Mouse (Mus musculus) lung, postnatal 25 days (tissue): Measurements from ENCODE around the gene She.

Experiments used
- DNase-seq: peaks from one replicate; pipeline ENCODE4 v3.0.0; 2022; ENCODE audit warnings: low spot score

Gene She

DNA sequence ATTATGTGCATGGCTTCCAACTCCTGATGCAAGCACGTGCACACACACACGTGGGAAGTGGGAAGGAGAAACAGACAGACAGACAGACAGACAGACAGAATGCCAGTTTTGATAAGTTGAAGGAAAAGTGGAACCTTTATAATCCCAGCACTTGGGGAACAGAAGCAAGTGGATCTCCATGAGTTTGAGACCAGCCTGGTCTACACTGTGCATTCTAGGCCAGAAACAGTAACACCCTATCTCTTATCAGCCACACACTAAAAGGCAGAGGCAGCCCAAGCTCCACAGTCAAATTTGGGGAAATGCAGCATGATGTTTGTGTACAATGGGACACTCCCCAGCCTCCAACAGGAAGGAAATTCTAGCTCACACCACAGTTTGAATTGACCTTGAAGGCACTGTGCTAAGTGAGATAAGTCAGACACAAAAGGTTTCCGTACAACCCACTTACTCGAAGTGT is 52.4 kb downstream of the She start:
- no peak for DNase-seq

DNA sequence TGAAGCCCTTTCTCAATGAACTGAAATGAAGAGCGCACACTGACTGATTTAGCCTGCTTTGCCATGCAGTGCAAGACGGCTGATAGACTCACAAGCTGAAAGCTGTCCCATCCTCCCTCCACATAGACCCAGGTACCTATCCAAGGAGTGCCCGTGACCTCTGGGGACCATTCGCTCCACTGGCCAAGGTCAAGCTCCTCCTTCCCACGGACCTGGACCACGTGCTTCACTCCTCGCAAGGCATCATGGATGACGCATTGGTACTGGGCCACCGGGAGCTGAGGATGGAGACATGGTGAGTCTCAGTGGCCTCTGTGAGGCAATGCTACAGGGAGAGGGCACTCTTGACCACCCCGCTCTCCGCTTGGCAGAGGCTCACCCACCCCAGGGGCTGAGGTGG is 54.6 kb downstream of the She start:
- DNase-seq: no peak

- DNase-seq: no peak
Observed at GRCm38 (mm10) chr3:89887582-89888230, 56.5 kb downstream of the She start.

DNA sequence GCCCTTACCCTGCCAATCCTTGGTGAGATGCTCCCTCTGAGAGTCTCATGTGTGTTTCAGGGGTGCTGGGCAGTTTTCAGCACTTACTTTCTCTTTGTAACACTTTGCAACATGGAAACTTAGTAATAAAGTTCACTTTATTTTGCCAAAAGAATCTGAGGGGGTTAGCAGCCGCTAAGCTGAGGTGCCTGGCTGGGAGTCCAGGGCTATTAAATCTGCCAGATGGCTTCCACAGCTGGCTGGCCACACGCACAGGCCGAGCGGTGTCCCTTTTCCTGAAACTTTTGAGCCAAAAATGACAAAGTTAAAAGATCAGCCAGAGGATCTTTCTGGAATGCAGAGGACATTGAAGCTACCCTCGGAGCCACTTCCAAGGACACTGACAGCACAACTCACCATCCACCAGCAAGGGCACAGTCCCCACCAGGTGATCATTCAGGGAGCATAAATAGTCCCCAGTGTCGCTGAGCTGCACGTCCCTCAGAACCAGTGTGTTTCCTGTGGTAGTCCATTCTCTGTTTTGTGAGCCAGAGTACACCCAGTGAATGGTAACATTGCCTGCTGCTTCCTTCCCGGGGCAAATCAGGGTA is 58.8 kb downstream of the She start:
- DNase-seq: no peak

- no peak for DNase-seq
Observed at GRCm38 (mm10) chr3:89891696-89892095, 60.5 kb downstream of the She start.

- no peak for DNase-seq
Observed at GRCm38 (mm10) chr3:89892517-89893106, 61.4 kb downstream of the She start.

- DNase-seq: no peak
Observed at GRCm38 (mm10) chr3:89896571-89896970, 65.4 kb downstream of the She start.

DNA sequence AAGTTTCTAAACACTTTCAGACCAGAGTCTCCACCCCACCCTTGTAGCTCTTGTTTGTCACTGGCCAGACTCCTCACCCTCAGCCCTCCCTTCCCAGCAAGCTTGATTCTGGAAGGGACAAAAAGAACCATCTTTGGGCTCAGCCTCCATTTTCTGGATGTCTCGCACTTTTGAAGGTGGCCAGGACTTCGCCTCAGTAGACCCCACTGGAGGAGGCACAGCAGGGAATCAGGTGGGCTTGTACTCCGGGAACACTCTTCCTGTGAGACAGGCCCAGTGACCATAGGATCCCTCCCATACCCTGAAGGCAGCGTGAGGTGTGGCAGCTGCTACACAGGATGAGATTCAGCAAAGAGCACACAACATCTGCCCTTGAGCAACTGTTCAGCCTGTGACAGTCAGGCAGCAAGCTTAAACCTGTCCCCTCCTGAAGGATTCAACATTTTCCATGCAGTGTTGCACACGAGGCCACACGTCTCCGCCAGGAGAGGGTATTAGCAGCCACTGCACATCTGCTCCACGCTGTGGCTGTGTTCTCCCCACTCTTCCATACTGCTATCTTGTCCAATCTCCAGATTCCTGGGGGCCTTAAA is 66.1 kb downstream of the She start:
- DNase-seq: no peak

- no peak for DNase-seq
Observed at GRCm38 (mm10) chr3:89898011-89898410, 66.8 kb downstream of the She start.

GRCm38 (mm10) chr3:89898870-89899510 is 67.8 kb downstream of the She start:
- DNase-seq: peak; percentile 72

GRCm38 (mm10) chr3:89899511-89899908 is 68.3 kb downstream of the She start:
- DNase-seq: no peak

DNA sequence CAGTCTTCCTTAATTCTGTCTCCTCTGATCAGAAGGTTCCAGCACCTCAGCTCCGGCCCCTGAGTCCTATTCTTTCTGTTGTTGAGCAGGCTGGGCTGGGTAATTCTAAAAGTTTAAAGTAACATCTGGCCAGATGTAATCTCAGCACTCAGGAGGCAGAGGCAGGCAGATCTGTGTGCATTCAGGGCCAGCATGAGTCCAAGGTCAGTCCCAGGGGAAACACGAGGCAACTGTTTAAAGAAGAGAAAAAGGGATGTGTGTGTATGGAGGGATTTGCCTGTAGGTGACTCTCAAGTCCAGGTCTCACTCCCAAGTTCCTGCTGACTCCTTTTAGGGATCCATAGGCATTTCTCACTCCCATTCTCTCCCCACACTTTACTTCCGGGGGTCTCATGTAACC is 76.7 kb downstream of the She start:
- no peak for DNase-seq
